Mouse (Mus musculus): ENCODE data around the gene Eftud2. TPM values are rescaled to one million over a fixed set of nuclear protein-coding genes. Genes with fewer than 3 reads are reported as not detected.

Eftud2 gene
- polyA plus RNA-seq, 1 experiment from 2014 or later: 255 TPM

DNA sequence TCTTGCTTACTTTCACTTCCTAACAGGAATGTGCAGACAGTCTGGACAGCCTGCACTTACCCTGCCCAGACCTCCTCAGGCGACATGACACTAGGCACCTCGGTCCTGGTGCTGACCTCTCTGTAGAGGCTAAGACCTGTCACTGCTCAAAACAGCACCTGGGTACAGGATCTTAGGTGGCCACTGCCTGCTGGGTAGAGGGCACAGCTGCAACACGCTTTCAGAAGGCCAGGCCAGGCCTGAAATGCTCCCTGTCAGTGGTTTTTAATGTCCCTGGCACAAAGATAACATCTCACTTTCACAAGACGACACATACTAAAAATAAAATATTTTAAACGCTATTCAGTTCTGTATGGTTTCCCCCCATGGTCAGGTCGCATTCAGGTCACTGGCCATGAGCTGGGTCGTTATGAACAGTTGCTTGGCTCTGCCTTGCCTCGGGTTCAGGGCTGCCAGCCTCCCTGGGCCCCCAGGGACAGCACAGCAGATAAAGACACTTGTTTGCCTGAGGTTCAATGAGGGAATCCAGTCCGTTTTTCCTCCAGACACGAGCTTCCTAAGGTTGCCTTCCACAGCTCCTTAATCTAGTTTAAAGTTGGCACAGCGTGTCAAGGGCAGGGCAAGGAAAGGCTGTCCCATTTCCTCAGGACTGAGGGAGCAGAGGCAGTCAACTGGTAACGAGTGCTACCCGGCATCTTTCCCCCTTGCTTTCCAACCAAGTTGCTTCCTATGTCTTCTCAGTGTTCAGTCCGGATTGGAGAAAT, 88.9 kb downstream of the Eftud2 start:
- Histone ChIP-seq H3K4me2 (ENCODE audit: low read depth) (no peak overlapping the region), H3K9me3 (ENCODE audit: control insufficient read depth, low read length) (no peaks in the 10 kb centered on the region), H3K27ac (ENCODE audit: low read depth, low read length) (no peak overlapping the region), H3K9ac (ENCODE audit: low read length) (no peak overlapping the region), H3K36me3 (ENCODE audit: control insufficient read depth, insufficient read depth, low read length) (no peaks in the 10 kb centered on the region), H3K27me3 (ENCODE audit: control insufficient read depth, insufficient read depth, low read length) (no peaks in the 10 kb centered on the region), H3K4me1 (ENCODE audit: control insufficient read depth, insufficient read depth, low read length) (no peaks in the 10 kb centered on the region), H3K4me3 (ENCODE audit: low read depth, low read length) (no peak overlapping the region)
- DNase-seq (ENCODE audit: low spot score) (no peak), ATAC-seq (ENCODE audit: insufficient read depth, low FRiP score, low TSS enrichment) (no peak)
- WGBS: 62% methylated on average over 14 of the region's 14 CpGs

Other genes with a start within 250 kb of the Eftud2 start
- gene Meioc, start 217.3 kb downstream of the Eftud2 start, polyA plus RNA-seq (2014; fragmentation: Nextera tagmentation; extraction: Ambion mirVana): 0.84 and 0.89 TPM in 2 replicates
- 53.8 and 55.9 TPM in 2 replicates for gene Ccdc43, start 183.2 kb downstream of the Eftud2 start, polyA plus RNA-seq (2014; fragmentation: Nextera tagmentation; extraction: Ambion mirVana)
- 21.7 and 23.2 TPM in 2 replicates for gene Adam11, start 119.5 kb downstream of the Eftud2 start, polyA plus RNA-seq (2014; fragmentation: Nextera tagmentation; extraction: Ambion mirVana)
- 78.5 and 80.3 TPM in 2 replicates for gene Gjc1, start 61.3 kb downstream of the Eftud2 start, polyA plus RNA-seq (2014; fragmentation: Nextera tagmentation; extraction: Ambion mirVana)
- gene Higd1b, start 45.1 kb downstream of the Eftud2 start, polyA plus RNA-seq (2014; fragmentation: Nextera tagmentation; extraction: Ambion mirVana): not detected in 2 replicates
- 1.7 and 1.9 TPM in 2 replicates for gene Ccdc103, start 219 bp upstream of the Eftud2 start, polyA plus RNA-seq (2014; fragmentation: Nextera tagmentation; extraction: Ambion mirVana)
- not detected in 2 replicates for gene Fam187a, start 4.2 kb upstream of the Eftud2 start, polyA plus RNA-seq (2014; fragmentation: Nextera tagmentation; extraction: Ambion mirVana)
- 0.12 and 0.20 TPM in 2 replicates for gene Gfap, start 19.9 kb upstream of the Eftud2 start, polyA plus RNA-seq (2014; fragmentation: Nextera tagmentation; extraction: Ambion mirVana)
- 5.1 and 6.6 TPM in 2 replicates for gene Kif18b, start 44.1 kb upstream of the Eftud2 start, polyA plus RNA-seq (2014; fragmentation: Nextera tagmentation; extraction: Ambion mirVana)
- 2.9 and 4.0 TPM in 2 replicates for gene C1ql1, start 65.7 kb upstream of the Eftud2 start, polyA plus RNA-seq (2014; fragmentation: Nextera tagmentation; extraction: Ambion mirVana)
- gene Nmt1, start 147.2 kb upstream of the Eftud2 start, polyA plus RNA-seq (2014; fragmentation: Nextera tagmentation; extraction: Ambion mirVana): 51.5 and 53.3 TPM in 2 replicates
- 319 and 323 TPM in 2 replicates for gene Dcakd, start 147.3 kb upstream of the Eftud2 start, polyA plus RNA-seq (2014; fragmentation: Nextera tagmentation; extraction: Ambion mirVana)
- gene Plcd3, start 220.7 kb upstream of the Eftud2 start, polyA plus RNA-seq (2014; fragmentation: Nextera tagmentation; extraction: Ambion mirVana): 0.80 and 0.90 TPM in 2 replicates
- 4.4 and 6.4 TPM in 2 replicates for gene Acbd4, start 220.7 kb upstream of the Eftud2 start, polyA plus RNA-seq (2014; fragmentation: Nextera tagmentation; extraction: Ambion mirVana)
- 3.6 and 3.9 TPM in 2 replicates for gene Hexim1, start 235.2 kb upstream of the Eftud2 start, polyA plus RNA-seq (2014; fragmentation: Nextera tagmentation; extraction: Ambion mirVana)

Measured in neural tube, embryonic 11.5 days (tissue).